Mouse (Mus musculus) gastrocnemius, postnatal 10 days (tissue): ENCODE data around the gene Arl8b. TPM values are rescaled to one million over a fixed set of nuclear protein-coding genes. Genes with fewer than 3 reads are reported as not detected.

Experiments used
- DNase-seq: peaks from one replicate; pipeline ENCODE4 v3.0.0; 2021; ENCODE audit warnings: mixed read lengths
- long read RNA-seq, 2 experiments: library from polyadenylated mRNA; stranded (forward); transcript quantifications; one replicate each; pipeline ENCODE4 v2.0.0; 2021
- total RNA-seq, 2 experiments: library from RNA; stranded (reverse); gene quantifications; 2 replicates each; pipeline ENCODE4 v1.2.3; 2021

Arl8b gene
- total RNA-seq = 10 to 100 TPM; 70.5 to 75.3 TPM
- long read RNA-seq, experiment 1, full-length matches to known transcripts = 61 of 70 reads
- long read RNA-seq, experiment 1, partial matches to known transcripts = 6 of 70 reads
- long read RNA-seq, experiment 1, other reads (novel, unspliced or antisense) = 3 of 70 reads
- long read RNA-seq, experiment 2, full-length matches to known transcripts = 49 of 55 reads
- long read RNA-seq, experiment 2, partial matches to known transcripts = 3 of 55 reads
- long read RNA-seq, experiment 2, other reads (novel, unspliced or antisense) = 3 of 55 reads

- DNase-seq = peak; percentile 99
Observed at GRCm38 (mm10) chr6:108782526-108783183, at the start of gene Arl8b. Gene Arl8b, plus strand, starts transcription at chr6:108783099.

- DNase-seq = peak; percentile 62
Observed at GRCm38 (mm10) chr6:108735910-108736750, 46.8 kb upstream of the Arl8b start.

DNA sequence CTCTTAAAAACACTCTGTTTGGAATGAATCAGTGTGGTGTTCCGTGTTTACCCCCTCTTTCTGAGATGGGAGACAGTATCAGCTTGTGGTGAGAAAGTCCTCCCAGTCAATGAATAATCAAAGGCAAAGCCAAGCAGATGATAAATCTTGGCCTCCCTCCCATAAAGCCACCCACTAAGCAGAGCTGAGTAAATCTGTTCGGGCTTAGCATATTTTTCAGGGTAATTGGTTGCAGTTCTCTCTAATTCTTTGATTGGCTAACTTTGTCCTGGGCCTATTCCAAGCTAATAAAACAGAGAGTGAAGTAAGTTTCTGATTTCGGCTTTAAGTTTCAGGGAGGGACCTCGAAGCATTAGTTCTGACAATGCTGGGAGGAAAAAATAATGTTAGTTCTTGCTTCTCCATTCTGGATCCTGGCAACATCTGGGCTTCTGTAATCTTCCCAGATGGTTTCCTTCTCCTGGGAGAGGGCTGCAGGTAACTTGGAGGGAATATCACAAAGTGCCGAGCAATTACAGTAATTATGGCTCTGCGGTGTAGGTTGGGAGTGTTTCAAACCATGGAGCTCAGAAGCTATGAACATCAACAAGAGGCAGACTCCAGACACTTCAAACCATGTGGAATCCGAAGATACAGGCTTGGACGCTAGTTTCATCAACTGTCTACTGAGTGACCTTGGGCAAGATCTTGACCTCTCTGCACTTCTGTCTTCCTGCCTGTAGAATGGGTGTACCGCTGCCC is 44.3 kb upstream of the Arl8b start:
- no peak for DNase-seq

DNA sequence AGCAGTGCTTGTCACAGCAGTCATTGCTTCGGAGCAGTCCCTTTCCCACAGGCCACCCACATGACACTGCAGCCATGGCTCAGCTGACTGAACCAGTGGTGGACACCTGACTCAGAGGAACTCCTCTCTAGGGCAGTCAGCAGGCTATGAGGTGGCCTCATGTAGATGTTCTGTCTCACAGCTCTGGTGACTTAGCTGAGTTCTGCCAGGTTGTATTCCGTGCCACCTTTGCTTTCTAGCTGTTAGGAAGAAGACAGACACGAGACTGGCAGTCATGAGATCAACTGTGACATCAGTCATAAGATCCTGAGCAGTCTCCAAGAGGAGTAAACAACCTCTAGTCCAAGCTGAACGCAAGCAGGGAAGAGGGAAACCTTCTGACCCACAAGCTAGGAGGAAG is 42.3 kb upstream of the Arl8b start:
- DNase-seq = no peak

DNA sequence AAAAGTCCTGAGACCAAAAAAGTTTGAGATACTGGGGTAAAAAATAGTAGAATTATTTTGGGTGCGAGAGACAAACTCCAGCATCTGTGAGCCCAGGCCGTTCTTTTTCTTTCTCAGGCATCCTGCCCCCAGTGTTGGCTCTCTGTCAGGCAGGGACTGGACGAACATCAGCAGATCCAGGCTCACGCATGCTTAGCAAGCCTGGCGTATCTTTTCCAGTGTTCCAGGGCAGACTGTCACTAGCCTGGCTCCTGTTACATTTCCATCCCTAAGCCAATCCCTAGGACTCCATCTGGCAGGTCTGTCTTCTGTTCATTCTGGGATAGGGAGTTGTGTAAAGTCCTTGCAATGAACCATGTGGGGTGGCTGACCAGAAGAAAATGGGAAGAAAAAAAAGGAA is 39.2 kb upstream of the Arl8b start:
- no peak for DNase-seq

DNA sequence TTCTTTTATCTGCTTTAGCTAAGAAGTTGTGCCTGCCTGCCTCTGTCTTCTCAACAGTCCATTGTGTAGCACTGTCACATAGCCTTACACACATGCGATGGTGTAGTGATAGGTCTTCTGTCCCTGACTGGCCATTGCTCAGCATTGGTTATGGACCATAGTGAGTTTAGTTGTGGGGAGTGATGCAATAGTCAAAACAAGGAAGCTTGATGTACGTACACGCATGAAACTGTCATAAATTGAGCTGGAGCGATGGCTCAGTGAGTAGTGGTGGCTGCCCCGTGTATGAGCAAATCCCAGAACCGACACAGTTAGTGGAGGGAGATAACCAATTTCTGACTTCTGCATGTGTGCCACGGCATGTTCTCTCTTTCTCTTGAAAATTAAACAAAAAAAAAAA is 31.6 kb upstream of the Arl8b start:
- DNase-seq = no peak

GRCm38 (mm10) chr6:108752395-108752794 is 30.5 kb upstream of the Arl8b start:
- DNase-seq = no peak

DNA sequence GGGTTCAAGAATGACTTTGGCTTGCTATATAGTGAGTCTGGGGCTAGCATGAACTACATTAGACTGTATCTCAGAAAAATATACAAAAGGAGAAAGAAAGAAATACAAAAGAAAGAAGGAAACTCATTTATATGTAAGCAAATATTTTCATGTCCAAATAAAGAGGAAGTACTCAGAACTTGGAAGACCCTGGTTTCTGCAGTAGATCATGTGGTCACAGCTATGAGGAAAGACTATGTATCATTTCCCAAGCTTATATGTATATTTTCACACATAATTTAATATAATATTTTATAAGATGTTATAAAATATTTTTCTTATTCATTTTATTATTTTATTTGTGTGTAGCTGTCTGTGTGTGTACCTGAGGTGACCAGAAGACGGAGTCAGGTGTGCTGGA is 29.4 kb upstream of the Arl8b start:
- DNase-seq = no peak

GRCm38 (mm10) chr6:108754376-108754775 is 28.5 kb upstream of the Arl8b start:
- DNase-seq = no peak

DNA sequence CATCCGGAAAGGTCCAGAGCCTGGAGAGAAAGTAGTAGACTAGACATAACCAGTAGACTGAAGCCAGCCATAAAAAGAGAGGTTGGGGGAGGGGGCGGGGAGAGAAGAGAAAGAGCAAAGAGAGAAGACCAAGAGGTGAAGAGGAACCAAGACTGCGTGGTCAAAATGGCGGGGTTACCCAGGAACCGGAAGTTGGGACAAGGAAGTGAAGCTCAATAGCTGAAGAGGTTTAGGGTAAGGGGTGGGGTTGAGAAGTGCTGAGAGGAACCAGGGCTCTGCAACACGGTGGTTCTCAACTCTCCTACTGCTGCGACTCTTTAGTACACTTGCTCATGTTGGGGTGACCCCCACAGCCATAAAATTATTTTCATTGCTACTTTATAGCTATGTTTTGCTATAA is 27.0 kb upstream of the Arl8b start:
- no peak for DNase-seq

- DNase-seq = no peak
Observed at GRCm38 (mm10) chr6:108758997-108759697, 23.8 kb upstream of the Arl8b start.

DNA sequence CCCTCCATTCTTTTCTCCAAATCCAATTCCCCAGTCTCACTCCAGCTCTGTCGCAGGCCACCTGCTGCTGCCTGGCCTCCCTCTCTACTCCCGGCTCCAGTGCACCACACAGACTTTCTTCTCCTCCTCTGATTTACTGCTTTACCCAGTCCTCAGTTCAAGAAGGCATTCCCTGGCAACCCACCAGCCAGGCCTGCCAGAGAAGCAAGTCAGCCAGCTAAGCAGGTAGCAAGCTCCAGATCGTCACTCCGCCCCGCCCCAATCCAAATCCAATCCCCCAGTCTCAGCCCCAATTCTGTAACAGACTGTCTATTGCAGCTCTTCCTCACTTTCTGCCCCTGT is 23.2 kb upstream of the Arl8b start:
- DNase-seq = peak; percentile 28

GRCm38 (mm10) chr6:108770880-108771279 is 12.0 kb upstream of the Arl8b start:
- no peak for DNase-seq

DNA sequence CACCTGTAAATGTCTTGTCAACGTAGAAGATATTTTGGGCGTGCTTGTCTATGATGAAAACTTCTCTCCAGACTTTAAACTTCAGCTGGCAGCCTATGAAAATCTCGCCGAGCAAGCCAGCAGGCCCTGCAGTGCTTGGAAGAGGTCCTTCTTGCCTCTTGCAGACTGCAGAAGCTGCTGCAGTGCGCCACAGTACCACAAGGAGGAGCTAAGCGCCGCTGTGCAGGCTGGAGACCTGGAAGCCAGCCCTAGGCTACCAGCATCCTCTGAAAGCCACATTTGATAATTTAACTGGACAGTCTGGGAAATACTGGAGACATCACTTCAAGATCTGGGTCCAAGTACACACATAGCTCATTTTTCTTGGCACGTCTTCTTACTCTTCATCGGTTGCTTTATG is 10.0 kb upstream of the Arl8b start:
- peak; percentile 90 for DNase-seq

DNA sequence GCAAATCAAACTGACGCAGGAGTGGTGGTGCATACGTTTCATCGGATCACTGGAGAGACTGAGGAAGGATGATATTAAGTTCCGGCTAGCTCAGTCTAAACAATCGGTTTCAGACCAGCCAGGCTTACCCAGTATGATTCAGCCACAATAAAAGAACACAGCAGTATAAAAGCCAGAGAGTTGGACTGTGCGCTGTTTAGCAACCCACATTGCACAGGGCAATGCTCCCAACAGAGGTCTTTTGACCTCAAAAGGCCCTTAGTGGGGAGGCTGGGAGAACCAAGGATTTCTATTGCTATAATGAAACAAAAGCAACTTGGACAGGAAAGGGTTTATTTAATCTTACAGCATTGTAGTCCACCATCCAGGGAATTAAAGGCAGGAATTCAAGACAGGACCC is 9.4 kb upstream of the Arl8b start:
- no peak for DNase-seq

- no peak for DNase-seq
Observed at GRCm38 (mm10) chr6:108776274-108776673, 6.6 kb upstream of the Arl8b start.

GRCm38 (mm10) chr6:108777560-108778287 is 5.2 kb upstream of the Arl8b start:
- no peak for DNase-seq

- DNase-seq = no peak
Observed at GRCm38 (mm10) chr6:108778399-108778798, 4.5 kb upstream of the Arl8b start.

DNA sequence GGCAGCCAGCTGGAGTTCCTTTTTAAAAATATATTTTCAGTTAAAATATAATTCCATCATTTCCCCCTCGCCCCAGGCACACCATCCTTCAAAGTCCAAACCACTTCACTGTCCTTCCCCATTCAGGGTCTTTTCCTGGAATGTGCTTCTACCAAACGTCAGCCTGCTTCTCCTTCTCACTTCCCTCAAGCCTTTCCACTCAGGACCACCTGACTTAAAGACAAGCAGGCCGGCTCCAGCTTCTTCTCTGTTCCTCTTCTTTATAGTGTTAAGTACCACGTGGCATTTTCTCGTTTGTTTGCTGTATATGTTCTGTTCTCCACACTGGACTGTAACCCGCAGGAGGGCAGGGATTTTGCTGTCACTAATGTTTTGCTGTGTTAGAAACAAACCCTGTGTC is 1.0 kb upstream of the Arl8b start:
- no peak for DNase-seq

GRCm38 (mm10) chr6:108783184-108783881 is 434 bp downstream of the Arl8b start:
- DNase-seq = peak; percentile 38

- DNase-seq = no peak
Observed at GRCm38 (mm10) chr6:108784056-108784455, 1.2 kb downstream of the Arl8b start.
